Mouse (Mus musculus): Measurements from ENCODE around the gene Cdkal1. TPM values are rescaled to one million over a fixed set of nuclear protein-coding genes. Genes with fewer than 3 reads are reported as not detected.

Cdkal1 gene
- 29.9 and 32.5 TPM in 2 replicates for polyA plus RNA-seq (2015; fragmentation: Nextera tagmentation; extraction: Ambion mirVana)

GRCm38 (mm10) chr13:29855281-29856031, at the start of gene Cdkal1:
Gene Cdkal1, minus strand, starts transcription at chr13:29855674.
- H3K9ac ChIP-seq: peak within 1 kb of the TSS; percentile 78
- H3K9me3 ChIP-seq: no peaks in the 10 kb centered on the region
- ATAC-seq (ENCODE audit: insufficient read depth, low FRiP score, low read depth): peak; percentile 85; the same call in 1 of the 2 replicates
- H3K4me1 ChIP-seq: 0 out of 2 replicates have a peak, but pooled peaks cover 4% of the 10 kb centered on the region
- H3K36me3 ChIP-seq: no peaks in the 10 kb centered on the region; the same call in 1 of the 2 replicates
- H3K4me2 ChIP-seq: peak within 1 kb of the TSS; percentile 58
- under 1% methylated on average over 33 of the region's 33 CpGs for WGBS
- H3K27me3 ChIP-seq (replicated peaks): no peaks in the 10 kb centered on the region
- peak within 1 kb of the TSS; percentile 76 for H3K27ac ChIP-seq
- H3K4me3 ChIP-seq (replicated peaks): peak within 1 kb of the TSS; percentile 92

GRCm38 (mm10) chr13:29903341-29903740, 47.9 kb upstream of the Cdkal1 start:
- ATAC-seq (ENCODE audit: insufficient read depth, low FRiP score, low read depth): no peak
- no peak overlapping the region for H3K9ac ChIP-seq
- no peak overlapping the region for H3K4me2 ChIP-seq
- peaks cover 19% of the 10 kb centered on the region for H3K36me3 ChIP-seq
- H3K4me1 ChIP-seq: no peaks in the 10 kb centered on the region
- no peak overlapping the region for H3K27ac ChIP-seq
- 97% methylated on average over 1 of the region's 1 CpGs for WGBS
- no peak overlapping the region for H3K4me3 ChIP-seq (replicated peaks)
- H3K27me3 ChIP-seq (replicated peaks): no peaks in the 10 kb centered on the region
- no peaks in the 10 kb centered on the region for H3K9me3 ChIP-seq

- H3K27me3 ChIP-seq (replicated peaks): no peaks in the 10 kb centered on the region
- no peak overlapping the region for H3K4me3 ChIP-seq (replicated peaks)
- H3K4me2 ChIP-seq: no peak overlapping the region
- H3K9ac ChIP-seq: no peak overlapping the region
- WGBS: 85% methylated on average over 1 of the region's 1 CpGs
- no peaks in the 10 kb centered on the region for H3K4me1 ChIP-seq
- H3K9me3 ChIP-seq: no peaks in the 10 kb centered on the region
- ATAC-seq (ENCODE audit: insufficient read depth, low FRiP score, low read depth): no peak
- peaks cover 13% of the 10 kb centered on the region; the same call in 1 of the 2 replicates for H3K36me3 ChIP-seq
- H3K27ac ChIP-seq: no peak overlapping the region
Measured at GRCm38 (mm10) chr13:29902676-29903075, 47.2 kb upstream of the Cdkal1 start.

GRCm38 (mm10) chr13:29901641-29902040, 46.2 kb upstream of the Cdkal1 start:
- WGBS: 47% methylated on average over 4 of the region's 4 CpGs
- Histone ChIP-seq H3K27me3 (replicated peaks) (no peaks in the 10 kb centered on the region), H3K4me1 (no peaks in the 10 kb centered on the region), H3K27ac (no peak overlapping the region), H3K4me3 (replicated peaks) (no peak overlapping the region), H3K9ac (no peak overlapping the region), H3K36me3 (peaks cover 7% of the 10 kb centered on the region; the same call in 1 of the 2 replicates), H3K4me2 (no peak overlapping the region), H3K9me3 (no peaks in the 10 kb centered on the region)
- no peak for ATAC-seq (ENCODE audit: insufficient read depth, low FRiP score, low read depth)

- 89% methylated on average over 3 of the region's 3 CpGs for WGBS
- H3K27ac ChIP-seq: no peak overlapping the region
- no peak overlapping the region for H3K9ac ChIP-seq
- H3K27me3 ChIP-seq (replicated peaks): no peaks in the 10 kb centered on the region
- no peak overlapping the region for H3K4me2 ChIP-seq
- H3K9me3 ChIP-seq: no peaks in the 10 kb centered on the region
- ATAC-seq (ENCODE audit: insufficient read depth, low FRiP score, low read depth): no peak
- H3K4me1 ChIP-seq: no peaks in the 10 kb centered on the region
- no peaks in the 10 kb centered on the region for H3K36me3 ChIP-seq
- no peak overlapping the region for H3K4me3 ChIP-seq (replicated peaks)
Measured at GRCm38 (mm10) chr13:29866780-29867179, 11.3 kb upstream of the Cdkal1 start.

- peak; percentile 65 for ATAC-seq (ENCODE audit: insufficient read depth, low FRiP score, low read depth)
- H3K36me3 ChIP-seq: no peaks in the 10 kb centered on the region
- H3K4me3 ChIP-seq (replicated peaks): no peak overlapping the region
- H3K9ac ChIP-seq: no peak overlapping the region
- H3K27me3 ChIP-seq (replicated peaks): no peaks in the 10 kb centered on the region
- 34% methylated on average over 6 of the region's 6 CpGs for WGBS
- no peaks in the 10 kb centered on the region for H3K9me3 ChIP-seq
- no peaks in the 10 kb centered on the region for H3K4me1 ChIP-seq
- H3K4me2 ChIP-seq: no peak overlapping the region
- H3K27ac ChIP-seq: no peak overlapping the region
Measured at GRCm38 (mm10) chr13:29864331-29864730, 8.9 kb upstream of the Cdkal1 start.

GRCm38 (mm10) chr13:29860087-29860486, 4.6 kb upstream of the Cdkal1 start:
- Histone ChIP-seq H3K4me2 (no peak overlapping the region), H3K4me3 (replicated peaks) (no peak overlapping the region), H3K9ac (no peak overlapping the region), H3K4me1 (no peaks in the 10 kb centered on the region), H3K36me3 (no peaks in the 10 kb centered on the region), H3K27ac (no peak overlapping the region), H3K27me3 (replicated peaks) (no peaks in the 10 kb centered on the region), H3K9me3 (no peaks in the 10 kb centered on the region)
- 64% methylated on average over 2 of the region's 2 CpGs for WGBS
- no peak for ATAC-seq (ENCODE audit: insufficient read depth, low FRiP score, low read depth)

- Histone ChIP-seq H3K9ac (no peak overlapping the region), H3K27ac (no peak overlapping the region), H3K4me2 (no peak overlapping the region), H3K4me3 (replicated peaks) (no peak overlapping the region), H3K9me3 (no peaks in the 10 kb centered on the region), H3K4me1 (0 out of 2 replicates have a peak, but pooled peaks cover 4% of the 10 kb centered on the region), H3K27me3 (replicated peaks) (no peaks in the 10 kb centered on the region), H3K36me3 (no peaks in the 10 kb centered on the region)
- 12% methylated on average over 4 of the region's 4 CpGs for WGBS
- no peak for ATAC-seq (ENCODE audit: insufficient read depth, low FRiP score, low read depth)
Measured at GRCm38 (mm10) chr13:29857436-29857835, 2.0 kb upstream of the Cdkal1 start.

- Histone ChIP-seq H3K27me3 (replicated peaks) (no peaks in the 10 kb centered on the region), H3K4me1 (0 out of 2 replicates have a peak, but pooled peaks cover 4% of the 10 kb centered on the region), H3K27ac (peak overlapping the region; percentile 76), H3K4me3 (replicated peaks) (peak overlapping the region; percentile 92), H3K4me2 (peak overlapping the region; percentile 58), H3K9ac (peak overlapping the region; percentile 78), H3K36me3 (no peaks in the 10 kb centered on the region; the same call in 1 of the 2 replicates), H3K9me3 (no peaks in the 10 kb centered on the region)
- no peak for ATAC-seq (ENCODE audit: insufficient read depth, low FRiP score, low read depth)
- 2% methylated on average over 5 of the region's 5 CpGs for WGBS
Measured at GRCm38 (mm10) chr13:29854876-29855275, 598 bp downstream of the Cdkal1 start.

GRCm38 (mm10) chr13:29838409-29839047, 16.9 kb downstream of the Cdkal1 start:
- no peak overlapping the region for H3K27ac ChIP-seq
- no peak for ATAC-seq (ENCODE audit: insufficient read depth, low FRiP score, low read depth)
- H3K4me2 ChIP-seq: no peak overlapping the region
- peaks cover 11% of the 10 kb centered on the region for H3K36me3 ChIP-seq
- H3K27me3 ChIP-seq (replicated peaks): no peaks in the 10 kb centered on the region
- no peak overlapping the region for H3K9ac ChIP-seq
- H3K4me1 ChIP-seq: no peaks in the 10 kb centered on the region
- WGBS: 51% methylated on average over 5 of the region's 5 CpGs
- no peaks in the 10 kb centered on the region for H3K9me3 ChIP-seq
- no peak overlapping the region for H3K4me3 ChIP-seq (replicated peaks)

- H3K9ac ChIP-seq: no peak overlapping the region
- peaks cover 3% of the 10 kb centered on the region for H3K36me3 ChIP-seq
- no peak overlapping the region for H3K4me2 ChIP-seq
- ATAC-seq (ENCODE audit: insufficient read depth, low FRiP score, low read depth): no peak
- no peaks in the 10 kb centered on the region for H3K4me1 ChIP-seq
- no peaks in the 10 kb centered on the region for H3K9me3 ChIP-seq
- H3K27ac ChIP-seq: no peak overlapping the region
- H3K4me3 ChIP-seq (replicated peaks): no peak overlapping the region
- H3K27me3 ChIP-seq (replicated peaks): no peaks in the 10 kb centered on the region
- WGBS: 18% methylated on average over 4 of the region's 4 CpGs
Measured at GRCm38 (mm10) chr13:29835170-29835569, 20.3 kb downstream of the Cdkal1 start.

- Histone ChIP-seq H3K9me3 (no peaks in the 10 kb centered on the region), H3K9ac (no peak overlapping the region), H3K4me1 (no peaks in the 10 kb centered on the region), H3K4me3 (replicated peaks) (no peak overlapping the region), H3K27me3 (replicated peaks) (no peaks in the 10 kb centered on the region), H3K27ac (no peak overlapping the region), H3K36me3 (peaks cover 3% of the 10 kb centered on the region), H3K4me2 (no peak overlapping the region)
- ATAC-seq (ENCODE audit: insufficient read depth, low FRiP score, low read depth): no peak
- 78% methylated on average over 8 of the region's 8 CpGs for WGBS
Measured at GRCm38 (mm10) chr13:29833751-29834150, 21.7 kb downstream of the Cdkal1 start.

Measured in stomach, embryonic 15.5 days (tissue).